Mouse (Mus musculus): ENCODE results near the gene Stra6.

Stra6 gene

DNA sequence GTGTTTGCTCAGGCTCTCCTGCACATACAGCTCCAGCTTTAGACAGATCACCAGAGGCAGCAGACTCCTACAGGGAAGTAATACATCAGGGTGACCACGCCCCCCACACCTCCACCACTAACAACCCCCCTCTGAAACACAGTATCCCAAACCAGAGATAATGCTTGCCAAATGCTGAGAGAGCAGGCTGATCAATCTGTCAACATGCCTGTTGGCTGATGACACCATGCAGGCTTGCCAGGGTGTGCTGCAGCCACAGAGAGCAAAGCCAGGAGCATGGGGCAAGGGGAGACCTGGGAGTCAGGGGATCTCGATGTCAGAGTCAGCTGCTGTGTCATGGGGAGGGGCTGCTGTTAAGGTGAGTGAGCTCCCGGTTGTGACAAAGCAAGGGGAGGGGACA is at the start of gene Stra6:
TSS of gene Stra6 (plus strand) at position 258 of the 400 bp plus-strand sequence.
- no peak for DNase-seq (ENCODE audit: extremely low spot score, low spot score)

DNA sequence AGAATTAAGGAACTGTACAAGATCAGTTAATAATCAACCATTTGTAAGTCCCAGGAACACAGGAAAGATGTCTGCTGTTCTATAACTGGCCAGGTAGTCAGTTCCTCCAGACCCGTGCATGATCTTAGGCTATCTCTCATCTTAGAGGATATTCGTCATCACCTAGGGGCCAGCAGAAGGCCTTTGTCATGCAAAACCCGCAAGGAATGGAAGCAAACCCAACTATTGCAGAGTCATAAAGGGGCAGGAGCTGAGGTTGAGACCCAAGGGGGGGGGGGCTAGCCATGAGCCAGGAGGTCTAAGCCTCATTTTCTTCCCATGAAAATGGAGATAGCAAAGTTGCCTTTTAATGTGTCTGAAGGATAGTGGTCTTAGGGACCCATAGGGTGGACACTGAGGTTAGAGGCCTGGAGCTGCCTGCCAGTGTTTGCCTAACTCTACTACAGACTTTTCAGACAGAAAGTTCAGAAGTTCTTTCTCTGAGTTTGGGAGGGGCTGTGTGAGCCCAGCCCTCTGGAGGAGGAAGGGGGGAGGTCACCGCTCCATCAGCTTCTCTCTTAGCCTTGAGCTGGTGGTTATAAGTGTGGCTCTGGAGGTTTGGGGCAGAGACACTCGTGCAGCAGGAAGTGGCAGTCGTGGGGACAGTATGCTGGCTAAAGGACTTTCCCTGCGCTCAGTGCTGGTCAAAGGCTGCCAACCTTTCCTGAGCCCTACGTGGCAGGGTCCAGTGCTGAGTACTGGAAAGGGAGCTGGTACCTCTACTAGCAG is 49.0 kb upstream of the Stra6 start:
- DNase-seq (ENCODE audit: extremely low spot score, low spot score) = no peak

DNA sequence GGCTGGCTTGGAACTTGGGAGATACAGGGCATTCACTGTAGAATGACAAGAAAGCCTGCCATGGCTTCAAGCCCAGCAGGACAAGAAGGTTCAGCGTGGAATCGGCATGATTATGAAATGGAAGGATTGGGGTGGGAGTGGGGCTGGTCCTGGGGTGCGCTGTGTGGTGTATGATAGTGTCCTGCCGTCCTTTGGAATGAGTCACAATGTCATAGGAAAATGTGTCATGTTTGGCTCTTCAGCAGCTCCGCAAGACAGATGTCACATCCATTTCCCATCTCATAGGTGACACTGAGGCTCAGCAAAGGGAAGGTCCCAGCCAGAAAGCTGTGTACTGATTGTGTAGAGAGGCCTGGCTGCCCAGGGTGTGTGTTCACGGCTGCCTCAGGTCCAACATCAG is 47.7 kb upstream of the Stra6 start:
- no peak for DNase-seq (ENCODE audit: extremely low spot score, low spot score)

DNA sequence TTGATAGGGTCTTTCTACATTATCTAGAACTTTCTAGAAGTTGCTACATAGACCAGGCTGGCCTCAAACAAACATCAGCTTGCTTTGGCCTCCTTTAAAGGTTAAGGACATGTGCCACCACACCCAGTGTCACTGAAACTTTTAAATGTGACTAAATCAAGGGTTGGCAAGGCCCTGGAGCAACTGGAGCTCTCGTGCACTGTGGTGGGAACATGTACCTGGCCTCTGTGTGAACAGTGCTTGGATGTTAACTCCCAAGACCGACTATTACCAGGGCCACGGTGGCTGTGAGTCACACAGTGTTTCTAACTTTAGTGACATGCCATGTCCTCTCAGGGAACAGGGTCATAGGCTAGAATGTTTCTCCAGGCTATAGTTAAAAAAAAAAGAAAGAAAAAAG is 46.6 kb upstream of the Stra6 start:
- no peak for DNase-seq (ENCODE audit: extremely low spot score, low spot score)

DNA sequence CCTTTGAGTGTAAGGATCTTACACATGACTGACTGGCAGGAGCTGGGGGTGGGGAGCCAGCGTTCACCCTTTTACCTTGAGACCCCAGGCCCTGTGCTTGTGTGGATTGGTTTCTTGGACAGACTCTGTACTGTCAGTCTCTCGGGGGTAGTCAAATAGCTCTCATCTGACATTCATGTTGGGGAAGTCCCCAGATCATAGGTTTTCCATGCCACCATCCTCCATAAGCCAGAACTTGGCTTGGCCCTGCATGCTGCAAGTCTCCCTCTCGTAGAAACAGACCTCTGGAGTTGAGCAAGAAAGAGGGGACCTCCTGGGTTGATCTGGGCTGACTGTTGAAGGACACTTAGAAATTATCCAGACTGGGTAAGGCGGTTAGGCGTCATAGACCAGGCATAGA is 45.2 kb upstream of the Stra6 start:
- no peak for DNase-seq (ENCODE audit: extremely low spot score, low spot score)

DNA sequence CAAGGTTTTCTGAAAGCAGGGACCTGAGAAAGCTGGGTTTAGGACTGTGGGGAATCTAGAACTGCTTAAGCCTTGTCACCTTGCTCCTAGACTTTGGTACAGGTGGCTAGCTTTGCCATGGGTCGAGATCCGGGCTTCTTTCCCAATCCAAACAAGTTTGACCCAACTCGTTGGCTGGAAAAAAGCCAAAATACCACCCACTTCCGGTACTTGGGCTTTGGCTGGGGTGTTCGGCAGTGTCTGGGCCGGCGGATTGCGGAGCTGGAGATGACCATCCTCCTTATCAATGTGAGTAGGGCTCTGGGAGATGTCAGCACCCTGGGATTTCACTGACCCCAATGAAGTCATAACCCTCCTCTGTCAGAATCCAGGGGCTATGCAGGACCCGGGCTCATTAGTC is 37.6 kb upstream of the Stra6 start:
- DNase-seq (ENCODE audit: extremely low spot score, low spot score) = no peak

DNA sequence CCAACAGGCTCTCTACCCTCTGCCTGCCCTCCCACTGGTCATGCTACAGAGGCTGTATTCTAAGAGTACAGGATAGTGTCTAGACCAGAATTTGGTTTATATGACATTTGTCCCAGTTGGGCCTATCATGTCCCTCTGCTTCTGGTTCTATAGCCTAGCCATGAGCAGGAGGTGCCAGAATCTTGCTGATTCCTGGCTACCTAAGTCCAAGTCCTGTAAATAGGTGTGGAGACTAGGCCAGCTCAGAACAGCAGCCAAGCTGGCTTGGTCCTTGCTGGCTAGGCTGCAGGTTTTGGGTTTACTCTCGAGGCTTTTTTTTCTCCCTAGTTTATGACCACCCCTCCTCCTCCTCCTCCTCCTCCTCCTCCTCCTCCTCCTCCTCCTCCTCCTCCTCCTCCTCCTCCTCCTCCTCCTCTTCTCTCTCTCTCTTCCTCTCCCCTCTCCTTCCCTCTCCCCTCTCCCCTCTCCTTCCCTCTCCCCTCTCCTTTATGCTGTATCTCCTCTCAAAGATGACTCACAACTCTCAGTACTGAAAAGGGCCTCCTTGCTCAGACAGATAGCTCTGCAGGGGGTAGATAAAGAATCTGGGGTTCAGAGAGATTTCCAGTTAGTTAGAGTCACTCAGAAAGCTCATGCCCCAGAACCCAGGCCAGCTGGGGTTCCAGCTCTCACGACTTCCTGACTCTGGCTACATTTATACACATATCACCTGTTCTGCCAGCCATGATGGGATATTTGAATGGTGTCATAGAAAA is 36.0 kb upstream of the Stra6 start:
- no peak for DNase-seq (ENCODE audit: extremely low spot score, low spot score)

DNA sequence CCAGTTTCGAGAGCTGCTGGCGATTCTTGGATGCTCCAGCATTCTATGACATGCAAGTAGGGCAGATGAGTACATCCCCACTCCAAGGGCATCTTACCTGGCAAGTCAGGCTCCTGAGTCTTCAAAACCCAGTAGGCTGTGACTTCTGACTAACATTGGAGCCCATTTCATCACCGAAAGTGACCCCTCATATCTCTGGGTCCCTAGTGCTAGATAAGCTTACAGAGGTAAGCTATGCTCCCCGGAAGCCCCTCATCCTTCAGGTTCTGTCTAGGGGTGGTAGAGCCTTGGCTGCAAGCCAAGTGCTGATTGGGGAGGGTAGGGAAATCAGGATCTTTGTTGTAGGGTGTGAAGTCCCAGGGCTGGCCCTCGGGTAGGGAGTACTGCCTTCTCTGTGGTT is 34.7 kb upstream of the Stra6 start:
- no peak for DNase-seq (ENCODE audit: extremely low spot score, low spot score)

DNA sequence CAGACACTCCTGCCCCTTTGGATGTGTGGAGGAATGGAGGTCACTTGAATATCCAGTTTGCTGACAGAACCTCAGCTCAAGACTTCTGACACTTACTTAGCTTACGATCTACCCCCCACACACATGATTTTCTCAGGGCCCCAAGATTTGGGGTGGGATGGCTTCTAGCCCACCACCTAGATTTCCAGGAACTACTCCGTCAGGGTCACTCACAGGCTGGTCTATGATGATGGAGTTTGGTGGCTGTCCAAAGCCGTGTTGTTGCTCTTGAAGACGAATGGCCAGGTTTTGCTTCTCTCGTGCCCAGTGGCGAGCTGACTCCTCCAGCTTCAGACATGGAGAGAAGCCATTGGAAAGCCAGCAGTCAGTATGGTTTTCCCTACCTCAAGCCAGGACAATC is 34.0 kb upstream of the Stra6 start:
- no peak for DNase-seq (ENCODE audit: extremely low spot score, low spot score)

DNA sequence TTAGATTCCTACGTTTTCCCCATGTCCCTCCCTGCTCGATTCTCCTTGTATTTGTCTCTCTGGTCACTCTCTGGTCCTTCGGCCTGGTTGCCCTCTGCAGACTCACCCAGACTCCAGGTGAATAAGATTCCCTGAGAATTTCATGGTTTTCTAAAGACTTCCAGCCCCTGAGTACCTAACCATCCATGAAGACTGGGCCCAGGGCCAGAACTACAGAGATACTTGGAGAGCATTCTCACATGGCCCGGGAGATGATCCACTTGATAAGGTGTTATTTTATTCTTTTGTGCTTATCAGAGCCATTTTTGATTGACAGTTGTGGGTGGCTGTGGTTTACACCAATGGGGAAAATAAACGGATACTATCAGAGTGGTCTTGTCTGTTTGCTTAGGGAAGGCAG is 31.7 kb upstream of the Stra6 start:
- DNase-seq (ENCODE audit: extremely low spot score, low spot score) = no peak

DNA sequence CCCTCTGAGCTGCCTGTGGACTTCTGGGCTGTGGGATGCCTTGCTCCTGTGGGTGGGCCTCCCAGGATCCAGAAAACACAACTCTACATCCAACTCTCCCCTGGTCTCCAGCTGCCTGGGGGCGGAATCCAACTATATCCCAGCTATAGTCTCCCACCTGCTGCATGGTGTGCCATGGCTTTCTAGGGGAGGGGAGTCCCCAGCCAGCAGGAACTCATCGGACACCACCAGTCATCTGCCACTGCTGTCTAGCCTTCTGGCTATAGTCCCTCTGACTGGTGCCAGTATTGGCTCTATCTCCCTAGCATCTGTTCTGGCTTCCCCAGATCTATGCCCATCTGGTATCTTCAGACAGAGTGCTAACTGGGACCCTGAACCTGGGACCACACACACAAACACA is 28.1 kb upstream of the Stra6 start:
- no peak for DNase-seq (ENCODE audit: extremely low spot score, low spot score)

DNA sequence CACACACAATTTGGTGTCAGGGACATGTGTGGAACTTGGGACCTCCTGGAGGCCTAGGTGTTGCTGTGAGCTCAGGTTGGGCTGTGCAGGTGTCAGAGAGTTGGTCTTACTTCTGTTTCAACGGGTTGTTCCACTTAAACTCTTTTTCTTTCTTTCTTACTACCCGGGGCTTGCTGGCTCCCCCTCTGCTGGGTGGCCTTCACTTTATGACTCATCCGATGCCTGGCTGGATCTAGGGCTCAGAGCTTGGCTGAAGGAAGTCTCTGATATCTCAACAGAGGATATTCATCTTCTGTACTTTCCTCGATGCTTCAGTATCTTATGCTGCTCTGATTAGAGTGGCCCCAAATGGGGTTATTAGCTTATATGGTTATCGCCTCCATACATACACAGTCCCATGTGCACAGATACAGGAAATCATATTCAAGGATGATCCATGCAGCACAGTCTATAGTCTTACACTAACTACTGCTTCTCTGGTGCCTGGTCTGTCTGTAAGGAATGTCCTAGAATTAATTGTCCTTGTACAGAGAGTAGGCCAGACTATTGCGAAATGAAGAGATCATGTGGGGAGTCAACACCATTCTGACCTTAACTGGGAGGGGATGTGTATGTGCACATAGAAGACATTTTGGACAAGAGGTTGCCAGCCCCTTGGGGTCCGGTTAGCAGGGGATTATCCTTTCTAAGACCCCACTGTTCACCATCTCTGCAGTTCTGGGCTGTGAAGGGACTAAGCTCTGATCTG is 27.5 kb upstream of the Stra6 start:
- no peak for DNase-seq (ENCODE audit: extremely low spot score, low spot score)

DNA sequence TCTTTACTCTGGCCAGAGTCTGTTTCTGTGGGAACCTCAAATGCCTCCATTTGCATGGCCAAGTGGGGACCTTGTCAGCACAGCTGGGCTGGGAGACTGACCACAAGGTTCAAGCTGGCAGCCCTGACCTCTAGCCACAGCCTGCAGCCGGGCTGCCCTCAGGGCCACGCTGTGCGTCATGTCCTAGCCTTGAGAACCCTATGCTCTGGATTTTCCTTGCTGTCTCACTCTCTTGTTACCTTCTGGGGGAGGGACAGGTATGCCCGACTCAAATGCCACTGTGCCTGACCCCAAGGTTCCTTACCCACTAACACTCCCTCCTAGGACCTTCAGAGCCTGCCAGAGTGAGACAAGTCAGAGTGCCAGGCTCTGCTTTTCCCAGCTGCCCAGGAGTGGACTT is 26.6 kb upstream of the Stra6 start:
- DNase-seq (ENCODE audit: extremely low spot score, low spot score) = no peak

DNA sequence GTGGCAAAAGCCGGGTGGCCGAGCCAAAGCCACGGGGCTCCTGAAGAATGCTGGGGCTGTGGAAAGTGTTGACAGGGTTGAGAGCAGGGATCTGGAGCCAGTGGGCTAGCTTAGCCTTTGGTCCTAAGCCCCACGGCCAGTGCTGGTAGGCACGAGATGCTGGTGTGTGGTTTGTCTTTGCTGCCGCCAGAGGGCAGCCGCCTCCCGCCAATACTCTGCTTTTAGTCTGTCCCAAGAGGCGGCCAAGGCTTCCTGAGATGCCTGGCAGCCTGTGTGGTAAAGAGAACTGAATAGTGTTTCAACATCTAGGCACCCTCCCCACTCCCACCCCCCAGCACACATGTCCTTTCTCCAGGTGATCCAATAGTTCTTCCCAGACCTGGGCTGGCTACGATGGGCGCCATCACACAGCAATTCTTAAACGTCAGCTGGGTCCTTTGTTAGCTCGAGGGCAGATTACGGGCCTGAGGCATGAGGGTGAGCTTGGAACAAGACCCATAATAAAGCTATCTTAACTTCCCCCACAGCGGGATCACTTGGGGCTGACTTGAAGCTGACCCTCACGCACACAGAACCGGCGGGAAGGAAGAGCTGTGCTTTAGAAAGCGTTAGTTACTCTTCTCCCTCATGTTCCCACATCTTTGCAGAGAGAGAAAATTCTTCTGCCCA is 25.0 kb upstream of the Stra6 start:
- peak; percentile 83 for DNase-seq (ENCODE audit: extremely low spot score, low spot score)

DNA sequence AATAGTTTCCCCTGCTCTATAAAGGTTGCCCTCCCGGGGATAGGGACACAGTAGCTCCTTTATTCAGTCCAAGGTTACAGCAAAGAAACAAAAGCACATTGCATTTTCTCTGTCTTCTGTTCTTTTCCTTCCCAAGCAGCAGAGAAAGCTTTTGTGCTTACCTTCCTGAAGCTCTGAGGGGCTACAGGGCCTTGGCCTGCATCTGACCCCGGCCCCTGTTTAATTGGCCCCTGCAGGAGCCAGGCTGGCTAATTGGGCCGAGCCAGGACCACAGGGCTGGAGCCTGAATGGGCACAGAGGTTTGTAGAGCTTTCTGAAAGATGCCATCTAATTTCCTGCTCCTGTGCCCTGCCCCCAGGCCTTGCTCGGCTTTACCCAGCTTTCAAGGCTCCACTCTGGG is 22.6 kb upstream of the Stra6 start:
- DNase-seq (ENCODE audit: extremely low spot score, low spot score) = no peak

DNA sequence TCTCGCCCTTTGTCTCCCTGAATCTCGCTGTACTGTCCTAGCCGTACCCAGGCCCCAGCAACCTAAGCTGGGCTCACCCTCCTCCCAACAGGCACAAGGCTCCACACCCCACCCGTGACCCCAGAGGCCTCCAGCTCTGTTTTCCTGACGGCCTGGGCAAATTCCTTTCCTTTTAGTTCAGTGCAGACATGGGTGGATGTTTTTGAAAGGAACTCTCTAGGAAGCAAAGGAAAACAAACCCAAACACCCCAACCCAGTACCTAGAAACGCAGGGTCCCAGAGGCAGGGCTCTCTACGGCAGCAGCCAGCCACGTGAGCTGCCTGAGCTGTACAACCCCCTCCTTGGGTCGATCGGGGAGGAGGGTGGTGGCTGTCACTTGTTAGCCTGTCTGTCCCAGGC is 21.2 kb upstream of the Stra6 start:
- no peak for DNase-seq (ENCODE audit: extremely low spot score, low spot score)

DNA sequence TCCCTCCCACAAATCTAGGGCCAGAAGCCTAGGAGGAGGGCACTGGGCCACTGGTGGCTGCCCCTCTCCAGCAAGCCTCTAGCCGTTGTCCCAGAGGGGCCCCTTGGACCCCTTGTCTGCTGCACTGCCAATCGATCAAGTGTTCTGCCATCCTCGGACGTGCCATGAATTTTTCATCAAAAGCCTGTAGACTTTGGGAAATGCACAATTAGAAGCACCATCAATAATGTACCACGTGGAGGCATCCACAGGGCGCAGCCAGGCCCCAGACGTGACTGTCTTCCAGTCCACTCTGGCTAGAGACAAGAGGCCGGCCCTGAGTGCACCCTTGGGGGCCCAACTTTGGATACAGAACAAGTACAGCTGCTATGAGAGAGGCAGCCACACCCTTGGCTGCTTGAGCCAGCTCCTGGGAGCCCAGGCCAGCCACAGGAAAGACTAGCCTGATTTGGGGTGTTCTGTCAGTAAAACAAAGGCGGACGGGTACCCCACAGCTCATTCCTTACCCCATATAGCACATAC is 20.0 kb upstream of the Stra6 start:
- DNase-seq (ENCODE audit: extremely low spot score, low spot score) = no peak

DNA sequence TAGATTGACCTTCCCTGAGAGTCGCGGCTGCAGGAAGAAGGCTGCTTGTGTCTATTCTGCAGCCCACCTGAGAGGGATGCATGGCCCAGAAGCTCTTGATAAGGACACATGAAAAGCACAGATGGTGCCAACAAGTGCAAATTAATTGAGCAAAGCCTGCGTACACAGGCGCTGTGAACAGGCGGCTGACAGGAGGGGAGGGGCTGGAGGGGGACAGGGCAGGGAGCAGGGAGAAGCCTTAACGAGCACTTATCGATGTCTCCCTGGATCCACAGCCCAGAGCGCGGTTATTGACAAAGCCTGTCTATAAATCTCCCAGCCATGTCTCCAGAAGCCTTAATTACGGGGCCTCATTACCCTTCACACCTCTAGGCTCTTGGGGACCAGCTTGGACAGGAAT is 18.8 kb upstream of the Stra6 start:
- peak; percentile 39 for DNase-seq (ENCODE audit: extremely low spot score, low spot score)

DNA sequence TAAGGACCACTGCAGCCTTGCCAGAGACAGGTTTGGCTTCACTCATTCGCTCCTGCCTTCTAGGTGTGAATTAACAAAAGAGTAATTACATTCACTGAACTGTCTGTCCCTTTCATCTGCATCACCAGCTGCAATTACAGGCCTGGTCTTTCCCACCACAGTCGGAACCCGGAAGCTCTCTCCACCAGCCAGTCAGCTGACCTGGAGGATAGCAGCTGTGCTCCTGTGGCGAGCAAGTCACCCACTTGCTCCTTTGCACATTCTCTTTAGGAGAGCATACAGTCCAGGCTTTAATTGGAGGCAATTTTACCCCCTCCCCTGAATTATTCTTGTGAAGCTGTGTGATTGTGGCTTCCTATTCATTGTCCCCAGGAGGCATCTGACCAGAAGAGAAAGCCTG is 17.9 kb upstream of the Stra6 start:
- no peak for DNase-seq (ENCODE audit: extremely low spot score, low spot score)

DNA sequence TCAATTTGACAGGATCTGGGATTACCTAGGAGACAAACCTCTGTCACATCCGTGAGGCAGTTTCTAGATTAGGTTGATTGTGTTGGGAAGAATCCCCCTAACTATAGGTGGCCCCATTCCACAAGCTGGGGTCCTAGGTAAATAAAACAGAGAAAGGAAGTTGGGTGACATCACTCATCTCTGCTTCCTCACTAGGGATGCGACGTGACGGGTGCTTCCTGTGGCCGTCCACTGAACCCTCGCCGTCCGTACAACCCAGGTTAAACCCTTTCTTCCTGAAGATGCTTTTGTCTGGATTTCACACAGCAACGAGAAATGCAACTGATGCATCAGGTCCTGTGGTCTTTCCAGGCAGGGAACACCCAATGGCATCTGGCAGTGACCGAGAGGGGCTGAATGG is 16.5 kb upstream of the Stra6 start:
- DNase-seq (ENCODE audit: extremely low spot score, low spot score) = no peak

DNA sequence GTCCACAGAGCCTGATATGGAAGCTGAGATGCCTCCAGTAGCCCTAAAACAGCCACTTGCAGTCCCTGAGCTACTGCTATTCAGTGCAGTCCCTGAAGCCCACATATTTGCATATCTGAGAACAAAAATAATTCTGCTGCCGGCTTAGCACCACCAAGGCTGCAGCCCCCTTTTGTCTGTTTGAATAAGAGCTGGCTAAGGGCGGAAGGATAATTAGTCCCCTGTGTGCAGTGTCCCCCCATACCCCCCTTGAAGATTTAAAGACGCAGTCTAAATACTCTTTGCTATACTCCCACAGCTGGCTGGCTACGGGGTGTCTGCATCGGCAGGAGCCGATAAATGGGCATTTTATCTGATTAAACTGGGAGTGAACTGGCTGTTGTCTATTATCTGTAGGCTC is 15.0 kb upstream of the Stra6 start:
- DNase-seq (ENCODE audit: extremely low spot score, low spot score) = no peak

DNA sequence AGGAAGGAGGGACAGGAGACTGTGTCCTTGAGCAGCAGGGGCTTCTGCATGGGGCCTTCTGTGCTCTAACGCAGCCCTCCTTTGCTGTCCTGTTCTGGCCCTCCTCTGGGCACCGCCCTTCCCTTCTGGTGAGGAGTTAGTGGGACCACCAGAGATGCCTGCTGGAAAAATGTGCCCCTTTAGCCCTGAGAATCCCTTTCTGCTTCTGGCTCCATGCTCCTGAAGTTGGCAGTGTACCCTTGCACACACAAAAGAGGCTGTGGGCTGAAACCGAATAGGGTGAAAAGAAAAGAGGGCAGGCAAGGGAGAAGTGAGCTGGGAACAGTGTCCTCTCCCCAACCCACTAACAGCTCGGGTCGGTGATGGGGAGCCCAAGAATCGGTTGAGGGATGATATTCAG is 14.4 kb upstream of the Stra6 start:
- no peak for DNase-seq (ENCODE audit: extremely low spot score, low spot score)
